Mouse (Mus musculus): ENCODE measurements around the gene Arl8a. TPM values are rescaled to one million over a fixed set of nuclear protein-coding genes. Genes with fewer than 3 reads are reported as not detected.

The Arl8a gene
- total RNA-seq, 2 experiments from 2014 or later = 393 to 420 TPM

DNA sequence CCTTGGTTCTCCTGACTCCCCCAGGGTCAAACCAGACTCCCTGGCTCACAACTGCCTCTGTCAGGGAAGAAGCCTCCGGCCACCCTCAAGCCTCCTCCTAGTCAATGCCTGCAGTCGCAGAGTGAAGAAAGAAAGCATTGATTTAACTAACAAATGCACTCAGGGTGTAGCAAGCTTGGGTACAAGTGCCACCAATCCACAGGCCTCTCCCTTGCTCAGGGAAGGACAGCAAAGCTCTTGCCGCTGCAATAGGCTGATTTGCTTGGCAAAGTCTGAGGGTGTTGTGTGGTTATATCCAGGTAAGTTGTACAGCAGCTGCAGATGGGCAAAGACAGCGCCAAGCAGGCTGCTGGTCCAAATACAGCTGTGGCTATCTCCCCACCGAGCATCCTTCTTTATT, 51.8 kb downstream of the Arl8a start:
- no peak for DNase-seq (ENCODE audit: low spot score in 2 of 2)

DNA sequence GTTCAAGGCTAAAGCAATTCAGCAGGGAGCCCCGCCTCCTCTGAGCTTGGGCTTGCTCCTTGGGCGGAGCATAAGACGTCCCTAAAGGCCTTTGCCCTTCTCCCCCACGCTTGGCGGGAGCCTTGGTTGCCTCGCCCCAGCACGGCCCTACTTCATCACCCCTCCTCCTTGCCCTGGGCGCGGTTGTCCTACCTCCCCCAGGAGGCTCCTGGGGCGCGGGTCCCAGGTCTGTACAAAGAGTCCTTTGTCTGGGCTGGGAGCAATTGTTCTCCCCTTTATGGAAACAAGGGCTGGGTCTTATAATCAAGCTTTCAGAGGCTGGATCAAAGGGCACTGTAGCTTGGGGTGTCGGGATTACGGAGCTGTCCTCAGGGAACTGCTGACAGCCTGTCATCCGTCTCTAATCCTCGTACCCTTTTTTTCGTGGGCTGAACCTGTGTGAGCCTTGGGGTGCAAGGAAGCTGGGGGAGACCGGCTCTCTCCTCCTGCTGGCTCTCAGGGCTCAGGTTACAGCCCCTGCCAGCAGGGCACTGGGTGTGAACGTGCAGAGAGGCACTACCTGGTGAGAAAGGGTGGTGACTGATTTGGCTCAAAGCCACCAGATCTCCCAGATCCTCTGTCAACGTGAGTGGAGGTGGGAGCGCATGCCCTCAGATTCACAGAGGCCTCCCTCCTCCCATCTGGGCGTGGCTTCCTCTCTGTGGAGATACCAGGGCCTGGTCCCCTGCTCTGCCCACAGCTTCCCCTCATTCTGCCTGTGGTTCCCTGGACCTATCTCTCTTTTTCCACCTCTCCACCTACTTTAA, 52.6 kb downstream of the Arl8a start:
- no peak for DNase-seq (ENCODE audit: low spot score in 2 of 2)

DNA sequence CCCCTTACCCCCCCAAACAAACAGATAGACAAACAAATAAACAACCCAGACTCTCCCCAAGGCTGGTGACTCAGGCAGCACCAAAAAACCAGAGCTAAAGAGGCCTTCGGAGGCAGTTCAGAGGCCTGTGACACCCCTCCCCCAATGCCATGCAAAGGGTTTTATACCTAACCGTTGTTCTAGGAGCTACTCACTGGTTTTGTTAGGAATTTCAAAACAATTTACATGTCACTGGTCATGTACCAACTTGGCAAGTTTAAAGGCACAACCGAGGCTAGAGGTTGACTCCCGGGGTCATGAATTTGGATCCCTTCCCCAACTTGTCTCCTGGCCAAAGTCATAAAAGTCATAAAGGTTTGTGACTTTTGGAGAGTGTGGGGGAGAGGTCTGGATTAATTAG, 53.8 kb downstream of the Arl8a start:
- no peak for DNase-seq (ENCODE audit: low spot score in 2 of 2)

DNA sequence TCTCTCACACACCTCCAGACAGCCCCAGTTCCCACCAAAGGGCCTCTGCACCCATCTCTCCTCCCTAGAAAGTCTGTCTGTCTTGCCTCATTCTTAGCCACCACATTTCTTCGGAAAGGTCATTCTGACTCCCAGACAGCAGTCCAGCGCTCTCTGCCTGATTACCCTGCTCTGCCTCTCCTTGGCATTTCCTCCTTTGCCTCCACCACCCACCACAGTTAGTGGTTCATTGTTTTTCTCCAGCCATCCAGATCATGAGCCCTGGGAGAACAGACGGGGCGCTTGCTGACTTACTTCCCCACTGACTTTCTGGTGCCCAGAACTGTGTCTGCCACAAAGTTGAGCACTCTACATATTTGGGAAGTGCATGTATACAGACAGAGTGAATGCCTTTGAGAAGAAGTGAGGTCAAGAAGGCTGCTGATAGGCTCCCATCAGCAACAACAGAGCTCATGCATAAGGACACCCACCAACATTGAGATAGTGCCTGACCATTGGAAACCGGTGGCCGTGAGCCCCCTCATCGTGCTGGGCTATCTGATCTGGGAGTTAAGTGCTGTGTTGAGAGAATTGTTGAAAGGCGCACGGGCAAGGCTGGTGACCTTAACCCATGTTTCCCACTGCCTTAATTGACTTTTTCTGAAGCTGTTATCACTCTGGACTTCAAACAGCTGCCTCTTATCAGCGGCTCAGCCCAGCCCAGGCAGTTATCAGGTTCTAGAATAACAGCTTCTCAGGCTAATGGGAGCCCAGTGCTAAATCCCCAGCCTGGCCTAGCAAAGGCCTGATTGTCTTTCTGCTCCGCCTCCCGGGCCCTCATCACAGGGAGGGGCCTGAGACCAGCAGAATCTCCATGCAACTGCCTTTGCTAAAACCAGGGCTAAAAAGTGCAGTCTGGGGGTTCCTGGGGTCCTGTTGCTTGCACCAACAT, 57.8 kb downstream of the Arl8a start:
- DNase-seq (ENCODE audit: low spot score in 2 of 2) = no peak

DNA sequence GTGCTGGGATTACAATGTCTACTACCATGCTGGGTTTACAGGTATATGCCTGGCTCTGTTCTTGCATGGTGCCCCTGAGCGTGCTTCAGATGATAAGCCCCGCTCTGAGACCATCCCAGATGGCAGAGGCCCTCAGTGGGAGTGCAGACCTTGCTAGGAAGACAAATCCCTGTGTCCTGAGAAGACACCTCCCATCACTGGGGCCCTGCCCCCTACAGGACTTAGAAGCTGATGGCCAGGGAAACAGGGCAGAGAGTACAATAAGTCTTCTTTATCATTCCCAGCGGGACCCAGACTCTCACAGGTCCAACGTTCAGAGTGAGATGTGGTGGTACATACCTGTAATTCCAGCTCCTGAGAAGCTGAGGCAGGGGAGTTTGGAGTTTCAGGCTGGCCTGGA, 58.6 kb downstream of the Arl8a start:
- no peak for DNase-seq (ENCODE audit: low spot score in 2 of 2)

Other genes starting within 250 kb of the Arl8a start
- 10 to 100 TPM; 64.2 to 70.2 TPM for gene Ppp1r12b, start 190.9 kb upstream of the Arl8a start, total RNA-seq (2021)
- 1 to 10 TPM; 2.1 to 4.2 TPM for gene Ube2t, start 184.3 kb upstream of the Arl8a start, total RNA-seq (2021)
- gene Lgr6, start 41.5 kb upstream of the Arl8a start, total RNA-seq (2021) = 1 to 10 TPM; 1.4 to 1.8 TPM
- gene Ptpn7, start 14.1 kb upstream of the Arl8a start, total RNA-seq (2021) = under 1 TPM; 0.11 to 0.14 TPM
- 100 to 1,000 TPM; 120 to 129 TPM for gene Gpr37l1, start 20.9 kb downstream of the Arl8a start, total RNA-seq (2021)
- not detected for gene Elf3, start 111.7 kb downstream of the Arl8a start, total RNA-seq (2021)
- gene Rnpep, start 137.3 kb downstream of the Arl8a start, total RNA-seq (2021) = 10 to 100 TPM; 52.2 to 54.7 TPM
- 100 to 1,000 TPM; 154 to 163 TPM for gene Timm17a, start 167.0 kb downstream of the Arl8a start, total RNA-seq (2021)
- under 1 TPM; 0.30 to 0.62 TPM for gene Lmod1, start 178.0 kb downstream of the Arl8a start, total RNA-seq (2021)
- 100 to 1,000 TPM in 1 of 2 experiments, 10 to 100 TPM in 1; 99.4 to 105 TPM for gene Shisa4, start 228.4 kb downstream of the Arl8a start, total RNA-seq (2021)